Mouse (Mus musculus) lung, postnatal 0 days (tissue): ENCODE results near the gene Ereg. TPM values are rescaled to one million over a fixed set of nuclear protein-coding genes. Genes with fewer than 3 reads are reported as not detected.

Source experiments
- ATAC-seq: fragments of 200-750 bp; cut with Nextera tagmentation; 2 replicates; pipeline ENCODE4 v1.8.0; 2017; ENCODE audit warnings: moderate library complexity
- DNase-seq: peaks from one replicate; pipeline ENCODE4 v3.0.0-alpha.2; 2016; ENCODE audit warnings: low spot score
- H3K27ac ChIP-seq: fragments of 300-500 bp; sonication (generic); 2 replicates; pipeline ENCODE4 v1.5.1; 2014; ENCODE audit warnings: antibody characterized with exemption, mild to moderate bottlenecking, low read length, mixed read lengths
- H3K27me3 ChIP-seq: fragments of 300-500 bp; sonication (generic); replicated peaks from 2 replicates; pipeline ENCODE4 v1.6.1; 2014; ENCODE audit warnings: low read length, mixed read lengths; ENCODE audit not compliant: insufficient read depth
- H3K36me3 ChIP-seq: fragments of 300-500 bp; sonication (generic); 2 replicates; pipeline ENCODE4 v1.6.1; 2014; ENCODE audit warnings: low read length, mixed read lengths; ENCODE audit not compliant: insufficient read depth
- H3K4me1 ChIP-seq: fragments of 300-500 bp; sonication (generic); 2 replicates; pipeline ENCODE4 v1.6.1; 2014; ENCODE audit warnings: antibody characterized with exemption, low read depth, low read length, mixed read lengths; ENCODE audit not compliant: insufficient read depth
- H3K4me2 ChIP-seq: fragments of 300-500 bp; sonication (generic); replicated peaks from 2 replicates; pipeline ENCODE4 v1.6.1; 2014; ENCODE audit warnings: low read depth, mild to moderate bottlenecking, low read length, moderate library complexity, mixed read lengths
- H3K4me3 ChIP-seq: fragments of 300-500 bp; sonication (generic); 2 replicates; pipeline ENCODE4 v1.5.1; 2014; ENCODE audit warnings: low read depth, low read length
- H3K9ac ChIP-seq: fragments of 300-500 bp; sonication (generic); replicated peaks from 2 replicates; pipeline ENCODE4 v1.6.1; 2014; ENCODE audit warnings: low read depth, mild to moderate bottlenecking
- H3K9me3 ChIP-seq: fragments of 300-500 bp; sonication (generic); 2 replicates; pipeline ENCODE4 v1.6.1; 2016; ENCODE audit warnings: low read length, mixed read lengths
- CTCF ChIP-seq: IDR thresholded peaks from 2 replicates; pipeline ENCODE4 v1.5.1; 2016; ENCODE audit warnings: antibody characterized with exemption, mild to moderate bottlenecking
- EP300 ChIP-seq: IDR thresholded peaks from 2 replicates; pipeline ENCODE4 v1.6.1; 2016; ENCODE audit warnings: antibody characterized with exemption, mild to moderate bottlenecking, control low read depth
- WGBS: fragments of 180-500 bp; shearing (Covaris S2); extraction: QIAGEN DNeasy Blood & Tissue Kit; methylation state at CpG from one replicate; pipeline ENCODE4 v1.1.7; 2014; 5-methylcytosine and 5-hydroxymethylcytosine counted together
- polyA plus RNA-seq: library from polyadenylated mRNA; unstranded; fragments of >200 nt; fragmentation: Nextera tagmentation; extraction: Ambion mirVana; gene quantifications from 2 replicates; pipeline ENCODE4 v1.2.1, GENCODE M21; 2015

Gene Ereg
- polyA plus RNA-seq, 1 experiment from 2014 or later: 0.18 TPM

DNA sequence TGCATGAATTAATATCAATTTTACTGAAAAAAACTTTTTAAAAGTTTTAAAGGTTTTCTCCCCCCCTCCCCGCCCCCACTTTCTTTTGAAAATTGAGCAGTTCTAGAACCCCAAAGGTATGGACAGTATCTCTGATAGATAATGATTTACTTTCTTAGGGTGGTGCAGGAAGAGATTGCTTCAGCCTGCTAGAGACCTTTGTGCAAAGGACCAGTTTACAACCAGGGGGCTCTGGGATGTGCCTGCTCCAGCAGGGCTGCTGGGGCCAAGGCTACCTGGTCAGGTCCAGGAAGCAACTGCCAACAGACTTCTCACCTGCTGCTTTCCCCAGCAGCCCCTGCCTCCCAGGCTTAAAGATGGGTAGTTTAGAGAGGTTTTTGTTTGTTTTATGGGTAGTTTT, 599 bp downstream of the Ereg start:
- 37% methylated on average over 1 of the region's 1 CpGs for WGBS

DNA sequence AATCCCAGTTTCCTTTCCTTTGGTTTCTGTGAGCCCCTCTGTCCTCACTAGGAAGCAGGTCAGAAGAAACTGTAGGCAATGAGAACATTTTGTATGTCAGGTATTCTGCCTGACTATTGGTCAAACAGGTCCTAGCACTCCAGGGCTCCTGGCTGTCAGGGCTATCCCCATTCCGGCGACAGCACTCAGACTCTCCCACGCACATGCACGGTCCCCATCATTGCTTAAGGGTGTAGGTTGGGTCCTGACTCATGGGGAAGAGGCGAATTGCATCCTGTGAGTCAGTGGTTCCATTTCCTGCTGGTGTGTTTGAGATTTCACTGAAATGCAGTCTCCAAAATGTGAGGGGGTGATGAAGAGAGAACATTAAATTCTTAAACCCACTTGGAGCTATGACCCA, 8.6 kb downstream of the Ereg start:
- Histone ChIP-seq H3K9ac (no peak overlapping the region), H3K9me3 (no peaks in the 10 kb centered on the region), H3K36me3 (no peaks in the 10 kb centered on the region), H3K4me3 (no peak overlapping the region), H3K27me3 (no peaks in the 10 kb centered on the region), H3K4me1 (no peaks in the 10 kb centered on the region), H3K4me2 (no peak overlapping the region), H3K27ac (no peak overlapping the region)
- ATAC-seq (no peak), DNase-seq (no peak)
- TF ChIP-seq CTCF: no peak
- TF ChIP-seq EP300: no peak
- WGBS: 59% methylated on average over 5 of the region's 5 CpGs

More for the DNA sequence above, 599 bp downstream of the Ereg start:
- H3K9me3 ChIP-seq: no peaks in the 10 kb centered on the region
- ATAC-seq: no peak
- TF ChIP-seq CTCF: no peak
- TF ChIP-seq EP300: no peak
- H3K27me3 ChIP-seq: no peaks in the 10 kb centered on the region
- no peak overlapping the region for H3K4me2 ChIP-seq
- H3K4me1 ChIP-seq: no peaks in the 10 kb centered on the region
- no peak overlapping the region; the same call in 1 of the 2 replicates for H3K4me3 ChIP-seq
- no peaks in the 10 kb centered on the region for H3K36me3 ChIP-seq
- no peak overlapping the region for H3K9ac ChIP-seq
- no peak overlapping the region for H3K27ac ChIP-seq
- no peak for DNase-seq

DNA sequence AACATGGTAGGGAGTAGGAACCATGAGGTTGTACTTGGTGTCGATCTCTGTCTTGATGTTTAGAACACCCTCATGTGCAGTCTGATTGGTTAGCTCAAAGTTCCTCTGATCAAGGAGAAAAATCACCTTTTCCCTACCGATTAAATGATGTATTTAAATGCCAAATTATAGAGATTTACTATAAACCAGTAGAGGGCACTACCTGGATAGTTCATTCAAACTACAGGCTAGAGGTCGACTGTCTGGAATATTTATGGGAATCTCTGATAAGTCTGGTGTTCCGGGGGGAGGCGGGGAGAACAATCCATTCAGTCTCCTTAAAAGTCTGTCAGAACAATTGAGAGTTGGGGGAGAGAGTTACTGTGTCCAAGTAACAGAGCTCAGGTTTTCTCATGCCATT, 10.9 kb downstream of the Ereg start:
- Histone ChIP-seq H3K27ac (no peak overlapping the region), H3K9ac (no peak overlapping the region), H3K9me3 (no peaks in the 10 kb centered on the region), H3K4me2 (no peak overlapping the region), H3K4me3 (no peak overlapping the region), H3K27me3 (no peaks in the 10 kb centered on the region), H3K36me3 (no peaks in the 10 kb centered on the region), H3K4me1 (no peaks in the 10 kb centered on the region)
- DNase-seq: no peak
- no peak for TF ChIP-seq EP300
- TF ChIP-seq CTCF: 0 out of 2 replicates have a peak, but pooled peaks have one; percentile 6
- 52% methylated on average over 5 of the region's 5 CpGs for WGBS
- ATAC-seq: no peak

DNA sequence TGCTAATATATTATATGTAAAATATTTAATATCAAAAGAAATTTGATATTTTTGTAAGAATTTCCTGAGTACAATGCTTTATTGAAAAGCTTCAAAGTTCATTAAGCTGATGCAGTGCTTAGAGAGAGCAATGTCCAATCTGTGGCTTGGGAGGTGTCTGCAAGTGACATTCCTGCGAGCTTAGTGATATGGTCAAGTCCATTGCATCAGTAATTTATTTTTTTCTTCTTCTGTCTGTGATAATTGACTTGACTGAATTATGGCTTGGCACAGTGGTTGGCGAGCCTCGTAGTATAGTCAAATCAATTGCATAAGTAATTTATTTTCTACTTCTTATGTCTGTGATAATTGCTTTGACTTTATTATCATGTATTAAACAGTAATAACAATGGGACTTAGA, 15.9 kb downstream of the Ereg start:
- Histone ChIP-seq H3K4me3 (no peak overlapping the region), H3K4me2 (no peak overlapping the region), H3K4me1 (no peaks in the 10 kb centered on the region), H3K9ac (no peak overlapping the region), H3K27me3 (no peaks in the 10 kb centered on the region), H3K9me3 (no peaks in the 10 kb centered on the region), H3K36me3 (no peaks in the 10 kb centered on the region), H3K27ac (no peak overlapping the region)
- WGBS: 81% methylated on average over 3 of the region's 3 CpGs
- TF ChIP-seq EP300 (no peak), CTCF (no peak)
- ATAC-seq (no peak), DNase-seq (no peak)

DNA sequence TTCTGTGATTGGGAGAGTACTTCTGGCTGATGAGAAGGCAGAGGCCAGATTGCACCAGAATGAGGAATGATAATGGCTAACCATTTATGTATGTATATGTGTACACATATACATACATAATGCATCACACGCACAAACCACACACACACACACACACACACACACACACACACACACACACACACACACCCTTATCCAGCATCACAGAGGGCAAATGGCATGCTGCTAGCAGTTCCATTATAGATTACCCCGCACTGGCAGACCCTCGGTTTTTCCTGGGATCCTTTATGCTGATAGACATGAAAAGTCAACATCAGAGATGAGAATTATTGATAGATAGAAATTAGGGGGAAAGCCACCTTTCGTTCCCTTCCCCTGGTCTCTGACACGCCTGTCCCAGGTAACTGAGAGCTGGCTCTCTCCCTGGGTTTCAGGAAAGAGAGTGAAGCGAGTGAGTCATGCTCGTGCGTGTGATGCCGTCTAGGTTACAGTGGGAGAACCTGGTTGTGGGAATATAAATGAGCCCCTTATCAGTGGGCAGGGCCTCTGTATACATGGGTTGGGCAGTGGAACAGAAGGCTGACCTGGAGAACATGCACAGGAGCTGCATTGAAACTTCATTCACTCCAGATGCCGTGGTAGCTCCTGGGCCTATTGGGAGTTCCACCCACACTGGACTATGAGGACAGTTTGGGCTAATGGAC, 23.6 kb downstream of the Ereg start:
- ATAC-seq (peak; percentile 23; the same call in 1 of the 2 replicates), DNase-seq (peak; percentile 11)
- Histone ChIP-seq H3K9ac (no peak overlapping the region), H3K36me3 (no peaks in the 10 kb centered on the region), H3K4me1 (no peaks in the 10 kb centered on the region), H3K27me3 (no peaks in the 10 kb centered on the region), H3K4me3 (no peak overlapping the region), H3K9me3 (no peaks in the 10 kb centered on the region), H3K4me2 (no peak overlapping the region), H3K27ac (no peak overlapping the region)
- 79% methylated on average over 10 of the region's 10 CpGs for WGBS
- TF ChIP-seq EP300 (no peak), CTCF (no peak)

DNA sequence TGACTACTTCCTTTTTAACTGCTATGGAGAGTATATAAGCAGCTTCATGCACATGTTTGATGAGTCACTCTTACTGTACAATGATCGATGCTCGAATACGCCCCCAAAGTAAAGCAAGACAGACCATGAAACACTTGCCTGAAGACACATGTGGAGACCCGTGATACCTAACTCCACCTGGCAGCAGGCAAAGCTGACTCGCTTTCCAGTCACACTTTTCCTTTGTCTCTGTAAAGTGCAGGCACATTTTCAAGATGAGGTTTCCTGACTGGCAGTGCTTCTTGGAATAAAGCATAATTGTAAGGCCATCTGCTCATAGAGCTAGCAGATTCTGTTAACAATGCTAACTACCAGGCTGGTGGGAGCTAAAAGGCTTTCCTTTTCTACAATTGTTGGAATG, 27.3 kb downstream of the Ereg start:
- 91% methylated on average over 5 of the region's 5 CpGs for WGBS
- Histone ChIP-seq H3K4me3 (no peak overlapping the region), H3K27ac (no peak overlapping the region), H3K9me3 (no peaks in the 10 kb centered on the region), H3K4me2 (no peak overlapping the region), H3K27me3 (no peaks in the 10 kb centered on the region), H3K36me3 (no peaks in the 10 kb centered on the region), H3K9ac (no peak overlapping the region), H3K4me1 (no peaks in the 10 kb centered on the region)
- DNase-seq: no peak
- TF ChIP-seq EP300: no peak
- TF ChIP-seq CTCF: no peak
- ATAC-seq: no peak
